Mouse (Mus musculus) thymus, adult 2 months (tissue): ENCODE data around the gene Mrps7.

ENCODE experiments used
- CTCF ChIP-seq: fragments of 200-500 bp; IDR thresholded peaks from 2 replicates; pipeline ENCODE4 v1.5.1; 2012; ENCODE audit warnings: mild to moderate bottlenecking, control low read depth, low read length, moderate library complexity, borderline replicate concordance; ENCODE audit not compliant: control insufficient read depth, poor library complexity, insufficient read depth; ENCODE audit errors: extremely low read depth
- POLR2A ChIP-seq: fragments of 200-500 bp; IDR thresholded peaks from 2 replicates; pipeline ENCODE4 v1.6.1; 2012; ENCODE audit warnings: mild to moderate bottlenecking, low read length, control low read depth, moderate library complexity; ENCODE audit not compliant: control insufficient read depth, poor library complexity, insufficient read depth; ENCODE audit errors: extremely low read depth

DNA sequence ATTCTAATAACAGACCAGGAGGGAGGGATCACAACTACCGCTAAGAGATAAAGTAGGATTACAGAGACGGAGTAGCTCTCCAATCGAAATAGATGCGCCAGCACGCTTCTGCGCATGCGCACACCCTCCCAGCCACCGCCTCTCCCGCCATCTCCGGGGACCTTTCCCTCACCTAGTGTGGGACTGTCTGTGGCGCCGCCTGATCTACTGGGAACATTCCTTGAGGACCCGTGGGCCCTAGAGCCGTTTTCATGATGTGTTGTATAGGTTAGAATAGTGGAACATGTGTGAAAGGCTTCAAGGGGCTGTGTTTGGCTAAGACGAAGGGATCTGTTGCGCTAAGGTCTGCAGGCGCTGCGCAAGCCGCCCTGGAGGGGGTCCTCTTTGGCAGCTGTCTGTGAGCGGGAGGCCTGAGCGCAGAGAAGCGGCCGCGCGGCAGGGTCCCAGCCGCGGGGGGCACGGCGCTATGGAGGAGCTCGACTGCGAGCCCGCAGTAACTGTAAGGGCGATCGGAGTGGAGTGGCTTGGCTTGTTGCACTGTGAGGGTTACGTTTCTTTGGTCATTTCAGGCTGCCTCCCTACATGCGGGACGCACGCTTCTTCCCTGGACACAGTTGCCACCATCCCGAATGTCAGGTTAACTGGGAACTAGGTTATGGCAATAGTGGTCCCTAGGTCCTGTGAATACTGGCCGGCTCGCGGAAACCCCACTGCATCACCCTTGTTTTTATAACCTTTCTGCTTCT is 39.5 kb upstream of the Mrps7 start, which contains the start of gene Nup85:
- peak; percentile 62 for TF ChIP-seq POLR2A
- no peak for TF ChIP-seq CTCF
